ENCODE assay signal across 7 mouse cellular contexts in genomic region chr4:141539213-141539767, GRCm38 (mm10). TPM values are rescaled to one million over a fixed set of nuclear protein-coding genes. Genes with fewer than 3 reads are reported as not detected.
A peak's percentile ranks its signal among the peaks of the same experiment; 100 is the strongest.
DNase-seq lines count a peak whose midpoint lies in the region; ATAC-seq and TF ChIP-seq lines count a peak whose summit lies in the region.

No protein-coding gene starts in this region.

- 48% methylated on average over 12 of the region's 12 CpGs for WGBS in forebrain, embryonic 14.5 days
- WGBS in liver, embryonic 11.5 days, result 41% methylated on average over 12 of the region's 12 CpGs
- 22% methylated on average over 12 of the region's 12 CpGs for WGBS in stomach, postnatal 0 days

- DNase-seq in forebrain, embryonic 14.5 days (ENCODE audit: low spot score), result no peak
- no peak for DNase-seq in liver, embryonic 11.5 days (ENCODE audit: low spot score)
- DNase-seq in stomach, postnatal 0 days (ENCODE audit: low spot score), result no peak
- DNase-seq in spleen, adult 12 weeks (ENCODE audit: low spot score), result no peak
- DNase-seq in left cerebral cortex, adult 8-10 months (ENCODE audit: low spot score in 2 of 2), result no peak

- ATAC-seq in megakaryocyte, adult 5-6 weeks (ENCODE audit: poor library complexity, severe bottlenecking), result no peak
- ATAC-seq in forebrain, embryonic 14.5 days, result no peak
- no peak for ATAC-seq in liver, embryonic 11.5 days (replicated peaks; ENCODE audit: low FRiP score)
- ATAC-seq in stomach, postnatal 0 days (ENCODE audit: low FRiP score, low TSS enrichment), result no peak

- no peaks in the 10 kb centered on the region for H3K36me3 ChIP-seq in megakaryocyte, embryonic 14.5 days (replicated peaks; ENCODE audit: low read length)
- H3K36me3 ChIP-seq in forebrain, embryonic 14.5 days (ENCODE audit: control insufficient read depth, insufficient read depth, low read length), result no peaks in the 10 kb centered on the region
- no peaks in the 10 kb centered on the region for H3K36me3 ChIP-seq in liver, embryonic 11.5 days (ENCODE audit: control insufficient read depth, insufficient read depth, low read length)
- no peaks in the 10 kb centered on the region for H3K36me3 ChIP-seq in stomach, postnatal 0 days (ENCODE audit: control insufficient read depth, insufficient read depth, low read length)

- TF ChIP-seq EP300 in stomach, postnatal 0 days (optimal IDR thresholded peaks at IDR 0.05), result no peak

- peaks cover 43% of the 10 kb centered on the region for H3K4me1 ChIP-seq in megakaryocyte, embryonic 14.5 days
- H3K4me1 ChIP-seq in forebrain, embryonic 14.5 days (ENCODE audit: control insufficient read depth, insufficient read depth, low read length), result peaks cover 14% of the 10 kb centered on the region
- peaks cover 23% of the 10 kb centered on the region for H3K4me1 ChIP-seq in liver, embryonic 11.5 days (replicated peaks; ENCODE audit: control insufficient read depth, insufficient read depth, low read length)
- H3K4me1 ChIP-seq in stomach, postnatal 0 days (replicated peaks; ENCODE audit: control insufficient read depth, insufficient read depth), result no peaks in the 10 kb centered on the region; the same call in 1 of the 2 replicates

- no peaks in the 10 kb centered on the region for H3K9me3 ChIP-seq in megakaryocyte, embryonic 14.5 days
- H3K9me3 ChIP-seq in forebrain, embryonic 14.5 days (replicated peaks; ENCODE audit: control insufficient read depth, low read length), result no peaks in the 10 kb centered on the region
- H3K9me3 ChIP-seq in liver, embryonic 11.5 days (ENCODE audit: control insufficient read depth, low read length), result no peaks in the 10 kb centered on the region
- H3K9me3 ChIP-seq in stomach, postnatal 0 days (ENCODE audit: control insufficient read depth, low read length), result no peaks in the 10 kb centered on the region

- peak overlapping the region; percentile 97 for H3K27ac ChIP-seq in forebrain, embryonic 14.5 days (ENCODE audit: low read depth, low read length)
- peak overlapping the region; percentile 96 for H3K27ac ChIP-seq in liver, embryonic 11.5 days (ENCODE audit: low read depth, low read length)
- peak overlapping the region; percentile 98 for H3K27ac ChIP-seq in stomach, postnatal 0 days (replicated peaks)

- H3K4me3 ChIP-seq in megakaryocyte, embryonic 14.5 days (replicated peaks), result peak overlapping the region; percentile 98
- H3K4me3 ChIP-seq in forebrain, embryonic 14.5 days (ENCODE audit: low read depth, low read length), result peak overlapping the region; percentile 84
- peak overlapping the region; percentile 97 for H3K4me3 ChIP-seq in liver, embryonic 11.5 days (ENCODE audit: low read depth, low read length)
- peak overlapping the region; percentile 44 for H3K4me3 ChIP-seq in stomach, postnatal 0 days (ENCODE audit: low read depth, low read length)

- H3K9ac ChIP-seq in forebrain, embryonic 14.5 days (ENCODE audit: low read length), result peak overlapping the region; percentile 92
- H3K9ac ChIP-seq in liver, embryonic 11.5 days (ENCODE audit: low read depth, low read length), result peak overlapping the region; percentile 77
- H3K9ac ChIP-seq in stomach, postnatal 0 days (ENCODE audit: low read length), result peak overlapping the region; percentile 63

- H3K27me3 ChIP-seq in megakaryocyte, embryonic 14.5 days (replicated peaks), result no peaks in the 10 kb centered on the region
- no peaks in the 10 kb centered on the region for H3K27me3 ChIP-seq in forebrain, embryonic 14.5 days (replicated peaks; ENCODE audit: control insufficient read depth, insufficient read depth, low read length)
- no peaks in the 10 kb centered on the region for H3K27me3 ChIP-seq in liver, embryonic 11.5 days (replicated peaks; ENCODE audit: control insufficient read depth, insufficient read depth, low read length)
- H3K27me3 ChIP-seq in stomach, postnatal 0 days (ENCODE audit: control insufficient read depth, insufficient read depth, low read length), result no peaks in the 10 kb centered on the region

- TF ChIP-seq CTCF in stomach, postnatal 0 days (IDR thresholded peaks at IDR 0.05; ENCODE audit: low read depth), result no peak

- peak overlapping the region; percentile 92 for H3K4me2 ChIP-seq in forebrain, embryonic 14.5 days (ENCODE audit: low read length)
- peak overlapping the region; percentile 92 for H3K4me2 ChIP-seq in liver, embryonic 11.5 days
- H3K4me2 ChIP-seq in stomach, postnatal 0 days (replicated peaks; ENCODE audit: low read depth), result peak overlapping the region; percentile 61

RNA-seq across cellular contexts. Expression of gene Spen, which starts 0.9 kb away (rescaled TPM):
- 101 and 202 TPM in 2 replicates for polyA plus RNA-seq in megakaryocyte, embryonic 14.5 days (2012; ENCODE audit: insufficient read depth, low replicate concordance)
- total RNA-seq in megakaryocyte, adult 5-6 weeks (2015), result 30.4 and 34.2 TPM in 2 replicates
- total RNA-seq in megakaryocyte, adult 5-6 weeks (2017), result 28.7 and 39.3 TPM in 2 replicates
- polyA plus RNA-seq in forebrain, embryonic 14.5 days (2014; fragmentation: Nextera tagmentation; extraction: Ambion mirVana), result 10.7 and 14.0 TPM in 2 replicates
- polyA plus RNA-seq in liver, embryonic 11.5 days (2014; fragmentation: Nextera tagmentation; extraction: Ambion mirVana), result 9.1 and 10.4 TPM in 2 replicates
- polyA plus RNA-seq in stomach, postnatal 0 days (2015; fragmentation: Nextera tagmentation; extraction: Ambion mirVana), result 2.9 and 3.2 TPM in 2 replicates
- 10 to 100 TPM; 57.2 to 66.6 (median 62.1) TPM for total RNA-seq in left cerebral cortex, adult 8-10 months (2022)

Comparison
In these comparisons a context has a peak if more than half of its experiments do, and no peak if none do; other contexts are left out.
1. H3K4me3 ChIP-seq: peak in every context shown above with its lines; median percentile 98 in megakaryocyte, embryonic 14.5 days; 97 in liver, embryonic 11.5 days; 84 in forebrain, embryonic 14.5 days; 44 in stomach, postnatal 0 days.